In the genomic region with DNA sequence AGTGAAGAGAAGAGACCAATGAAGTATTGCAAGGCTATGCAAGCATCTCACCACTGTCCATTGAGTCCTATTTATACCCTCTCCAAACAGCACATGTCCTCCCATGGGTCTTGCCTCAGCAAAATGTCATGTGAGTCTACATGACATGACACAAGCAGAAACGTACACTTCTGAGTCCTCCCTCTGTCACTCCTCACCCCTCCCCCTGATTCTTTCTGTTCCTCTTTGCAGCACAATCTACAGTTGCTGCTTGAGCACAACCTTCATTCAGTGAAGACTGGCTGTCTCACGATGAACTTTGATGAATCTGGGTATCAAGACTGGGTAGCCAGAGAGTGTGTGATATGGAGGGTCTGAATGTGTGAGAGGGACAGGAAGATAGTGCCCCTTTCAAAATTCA, we compare ENCODE assay signal across 26 mouse cellular contexts. TPM values are rescaled to one million over a fixed set of nuclear protein-coding genes. Genes with fewer than 3 reads are reported as not detected.
"Had no signal": no experiment of that assay in that cellular context is flagged by ENCODE, and none has a peak within 500 bp of the region (broad histone marks: within the 10 kb centered on the region; RNA-seq: fewer than 3 reads in every experiment).

No protein-coding gene starts in this region.

- H3K27ac ChIP-seq: embryonic facial prominence, embryonic 10.5 days; embryonic facial prominence, embryonic 12.5 days; embryonic facial prominence, embryonic 13.5 days; embryonic facial prominence, embryonic 15.5 days; forebrain, embryonic 10.5 days; forebrain, embryonic 12.5 days; forebrain, embryonic 13.5 days; forebrain, embryonic 15.5 days; gastrocnemius, adult 2 months; heart, adult 2 months had no signal

- H3K4me1 ChIP-seq: forebrain, embryonic 15.5 days had no signal

- H3K9me3 ChIP-seq: embryonic facial prominence, embryonic 10.5 days; embryonic facial prominence, embryonic 12.5 days; embryonic facial prominence, embryonic 13.5 days; embryonic facial prominence, embryonic 15.5 days; forebrain, embryonic 12.5 days; forebrain, embryonic 13.5 days; forebrain, embryonic 15.5 days had no signal

- H3K27me3 ChIP-seq: embryonic facial prominence, embryonic 12.5 days; embryonic facial prominence, embryonic 13.5 days; embryonic facial prominence, embryonic 15.5 days; forebrain, embryonic 12.5 days; forebrain, embryonic 13.5 days; forebrain, embryonic 15.5 days had no signal

- H3K36me3 ChIP-seq: embryonic facial prominence, embryonic 10.5 days; embryonic facial prominence, embryonic 12.5 days; embryonic facial prominence, embryonic 13.5 days; embryonic facial prominence, embryonic 15.5 days; forebrain, embryonic 10.5 days; forebrain, embryonic 12.5 days; forebrain, embryonic 15.5 days had no signal

- H3K4me2 ChIP-seq: embryonic facial prominence, embryonic 12.5 days; embryonic facial prominence, embryonic 13.5 days; embryonic facial prominence, embryonic 15.5 days; forebrain, embryonic 12.5 days; forebrain, embryonic 13.5 days; forebrain, embryonic 15.5 days had no signal

- DNase-seq: cerebellum, adult 9-10 months; cerebellum, adult 9-11 months; cerebellum, postnatal 10 days; cerebellum, postnatal 25 days; cerebellum, postnatal 36 days; embryo, embryonic 11 days; forebrain, postnatal 0 days; gastrocnemius, adult 2 months; gastrocnemius, postnatal 10 days; gastrocnemius, postnatal 14 days; gastrocnemius, postnatal 25 days; gastrocnemius, postnatal 36 days; heart, adult 11 months; heart, adult 18-20 months; heart, adult 2 months had no signal

- H3K9ac ChIP-seq: embryonic facial prominence, embryonic 12.5 days; embryonic facial prominence, embryonic 13.5 days; embryonic facial prominence, embryonic 15.5 days; forebrain, embryonic 12.5 days; forebrain, embryonic 13.5 days; forebrain, embryonic 15.5 days; forebrain, postnatal 0 days had no signal

- H3K4me3 ChIP-seq: embryonic facial prominence, embryonic 10.5 days; embryonic facial prominence, embryonic 12.5 days; embryonic facial prominence, embryonic 13.5 days; embryonic facial prominence, embryonic 15.5 days; erythroblast, embryonic 14.5 days; forebrain, embryonic 10.5 days; forebrain, embryonic 12.5 days; forebrain, embryonic 13.5 days; forebrain, embryonic 15.5 days; gastrocnemius, adult 2 months; heart, adult 2 months had no signal

RNA-seq across cellular contexts. Expression of a gene that starts 28.2 kb away (rescaled TPM):
- total RNA-seq: common myeloid progenitor, adult 5-6 weeks; gastrocnemius, adult 2 months; granulocyte monocyte progenitor cell, adult 5-6 weeks had no signal
